Mouse (Mus musculus) brain, embryonic 14.5 days (tissue): ENCODE measurements around the gene Rnf185.

ENCODE experiments used
- CTCF ChIP-seq: fragments of 200-500 bp; IDR thresholded peaks from 2 replicates; pipeline ENCODE4 v1.5.1; 2012; ENCODE audit warnings: inconsistent platforms, mild to moderate bottlenecking, moderate library complexity, borderline replicate concordance; ENCODE audit not compliant: insufficient read depth, insufficient read length; ENCODE audit errors: extremely low read depth
- POLR2A ChIP-seq: fragments of 200-500 bp; IDR thresholded peaks from 2 replicates; pipeline ENCODE4 v1.6.1; 2012; ENCODE audit warnings: mild to moderate bottlenecking, inconsistent platforms, borderline replicate concordance; ENCODE audit not compliant: poor library complexity, insufficient read depth, insufficient read length, severe bottlenecking; ENCODE audit errors: extremely low read depth

DNA sequence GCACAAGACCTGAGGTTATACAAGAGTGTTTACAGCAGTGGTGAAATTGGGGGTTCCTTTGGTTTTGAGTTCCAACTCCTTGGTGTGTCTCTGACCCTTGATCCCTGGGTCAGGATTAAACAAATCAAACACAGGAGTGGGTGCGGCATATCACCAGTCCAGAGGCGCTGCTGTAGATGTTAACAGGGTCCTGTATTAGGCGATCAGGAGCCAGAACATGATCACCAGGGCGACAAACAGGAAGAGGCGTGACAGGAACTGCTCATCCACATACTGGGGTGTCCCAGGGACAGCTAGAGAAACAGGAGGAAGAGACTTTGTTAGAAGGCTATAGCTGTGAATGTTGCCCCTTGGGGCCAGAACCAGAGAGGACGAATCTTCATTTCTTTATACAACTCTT is 34.4 kb downstream of the Rnf185 start:
- TF ChIP-seq POLR2A, result no peak
- no peak for TF ChIP-seq CTCF
